Mouse (Mus musculus): ENCODE data around the gene Yipf4.
"Not testable (repeated sequence)": the region's sequence is repeated elsewhere in the genome, so short reads cannot be mapped to it uniquely, and the experiment has no call there.

The Yipf4 gene

GRCm38 (mm10) chr17:74489024-74489900 lies at the start of gene Yipf4:
TSS of gene Yipf4 (plus strand) at chr17:74489493.
- in situ Hi-C loops (cut with MboI, MseI) = no loop called here

DNA sequence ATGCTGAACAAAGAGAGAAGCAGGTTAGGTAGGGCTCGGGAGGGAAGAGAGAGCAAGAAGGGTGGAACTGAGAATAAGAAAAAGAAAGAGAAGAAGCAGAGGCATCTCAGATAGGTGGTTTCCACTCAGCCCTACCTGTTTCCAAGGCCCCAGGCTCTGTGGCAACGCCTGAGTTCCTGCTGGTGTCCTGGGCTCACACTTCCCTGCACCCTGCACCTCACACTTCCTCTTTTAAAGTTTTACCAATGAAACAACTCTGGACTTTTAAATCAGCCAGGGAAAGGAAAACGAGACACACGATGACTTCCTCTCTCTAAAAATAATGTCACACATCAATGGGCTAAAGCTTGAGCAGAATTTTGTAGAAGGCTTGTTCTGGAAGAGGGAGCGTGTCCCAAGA lies 48.8 kb upstream of the Yipf4 start:
- in situ Hi-C loops (cut with MboI, MseI) = no loop called here

- in situ Hi-C loops (cut with MboI, MseI) = no loop called here
Measured at GRCm38 (mm10) chr17:74449776-74450175, 39.5 kb upstream of the Yipf4 start.

DNA sequence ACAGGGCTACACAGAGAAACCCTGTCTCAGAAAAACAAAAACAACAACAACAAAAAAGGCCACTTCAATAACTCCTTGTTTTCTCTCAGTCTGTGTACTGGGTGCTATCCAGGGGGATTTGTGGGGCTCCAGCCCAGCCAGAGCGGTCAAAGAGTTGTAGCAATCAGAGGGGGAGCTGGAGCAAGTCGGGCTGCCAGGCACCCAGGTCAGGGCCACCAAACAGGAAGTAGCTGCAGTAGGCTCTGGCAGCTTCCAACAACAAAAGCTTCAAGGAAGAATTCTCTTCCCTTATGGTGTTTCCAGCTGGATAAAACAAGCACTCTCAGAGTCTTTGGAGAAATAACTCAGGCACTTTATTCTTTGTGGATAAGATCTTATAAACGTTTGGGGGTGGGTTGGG lies 35.4 kb upstream of the Yipf4 start:
- in situ Hi-C loops (cut with MboI, MseI) = no loop called here

DNA sequence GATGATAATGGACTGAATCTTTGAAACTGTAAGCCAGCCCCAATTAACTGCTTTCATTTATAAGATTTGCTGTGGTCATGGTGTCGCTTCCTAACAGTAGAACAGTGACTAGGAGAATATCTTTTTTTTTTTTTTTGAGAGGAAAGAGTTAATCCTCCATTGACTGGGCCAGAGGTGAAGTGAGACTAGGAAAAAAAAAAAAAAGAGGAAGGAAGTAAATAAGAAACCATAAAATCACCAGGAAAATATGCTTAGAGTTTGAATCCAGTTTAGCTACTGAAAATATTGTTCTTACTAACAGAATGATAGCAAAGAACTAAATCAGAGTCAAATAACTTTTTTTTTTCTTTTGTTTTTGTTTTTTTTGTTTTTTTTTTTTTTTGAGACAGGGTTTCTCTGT lies 34.6 kb upstream of the Yipf4 start:
- in situ Hi-C loops (cut with MboI, MseI) = no loop called here

- in situ Hi-C loops (cut with MboI, MseI) = no loop called here
Measured at GRCm38 (mm10) chr17:74455426-74455825, 33.9 kb upstream of the Yipf4 start.

DNA sequence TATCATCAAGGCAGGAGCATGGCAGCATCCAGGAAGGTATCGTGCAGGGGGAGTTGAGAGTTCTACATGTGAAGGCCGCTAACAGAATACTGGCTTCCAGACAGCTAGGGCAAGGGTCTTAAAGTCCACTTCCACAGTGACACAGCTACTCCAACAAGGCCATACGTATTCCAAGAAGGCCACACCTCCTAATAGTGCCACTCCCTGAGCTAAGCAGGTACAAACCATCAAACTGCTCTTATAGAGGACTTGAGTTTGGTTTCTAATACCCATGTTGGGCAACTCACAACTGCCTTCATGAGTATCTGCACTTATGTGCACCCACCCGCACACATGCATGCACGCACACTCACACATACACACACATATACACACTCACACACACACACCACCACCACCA lies 32.5 kb upstream of the Yipf4 start:
- in situ Hi-C loops (cut with MboI, MseI) = no loop called here

GRCm38 (mm10) chr17:74457972-74458677 lies 31.2 kb upstream of the Yipf4 start:
- in situ Hi-C loops (cut with MboI, MseI) = no loop called here

GRCm38 (mm10) chr17:74458711-74459408 lies 30.4 kb upstream of the Yipf4 start, which contains the start of gene Nlrc4:
TSS of gene Nlrc4 (minus strand) at chr17:74459142.
- in situ Hi-C loops (cut with MboI, MseI) = no loop called here

DNA sequence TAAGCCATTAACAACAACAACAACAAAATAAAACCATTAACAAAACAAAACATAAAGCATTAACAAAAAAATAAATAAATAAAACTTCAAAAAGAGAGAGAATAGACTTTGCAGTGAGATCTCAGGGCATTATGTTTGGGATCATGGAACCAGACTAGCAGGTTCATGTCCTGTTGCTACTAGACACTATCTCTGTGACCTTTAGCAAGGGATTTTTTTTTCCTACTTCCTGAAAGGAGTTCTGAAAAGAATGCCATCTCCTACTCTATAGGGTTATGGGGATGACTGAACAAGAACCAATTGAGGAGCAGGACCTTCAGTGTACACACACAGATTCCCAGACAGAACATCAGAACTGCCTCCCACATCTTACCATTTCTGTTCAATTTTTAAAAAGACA lies 25.8 kb upstream of the Yipf4 start:
- in situ Hi-C loops (cut with MboI, MseI) = no loop called here

DNA sequence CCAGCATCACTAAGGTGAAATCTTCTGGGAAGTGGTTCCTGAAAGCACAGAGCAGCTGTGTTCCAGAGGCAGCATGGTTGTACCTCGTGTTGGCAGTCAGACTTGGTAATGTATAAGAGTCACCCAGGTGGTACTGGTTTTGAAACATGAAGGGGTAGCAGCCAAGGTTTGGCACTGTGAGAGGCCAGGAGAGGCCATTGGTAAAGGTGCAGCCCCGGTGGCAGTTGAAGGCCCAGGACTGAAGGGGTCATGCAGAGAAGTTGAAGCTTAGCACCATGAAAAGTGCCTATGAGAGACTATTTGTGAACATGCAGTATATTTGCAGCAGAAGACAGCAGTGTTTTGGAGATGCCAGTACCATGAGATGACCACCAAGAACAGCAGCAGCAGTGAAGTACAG lies 21.3 kb upstream of the Yipf4 start:
- in situ Hi-C loops (cut with MboI, MseI) = not testable (repeated sequence)

DNA sequence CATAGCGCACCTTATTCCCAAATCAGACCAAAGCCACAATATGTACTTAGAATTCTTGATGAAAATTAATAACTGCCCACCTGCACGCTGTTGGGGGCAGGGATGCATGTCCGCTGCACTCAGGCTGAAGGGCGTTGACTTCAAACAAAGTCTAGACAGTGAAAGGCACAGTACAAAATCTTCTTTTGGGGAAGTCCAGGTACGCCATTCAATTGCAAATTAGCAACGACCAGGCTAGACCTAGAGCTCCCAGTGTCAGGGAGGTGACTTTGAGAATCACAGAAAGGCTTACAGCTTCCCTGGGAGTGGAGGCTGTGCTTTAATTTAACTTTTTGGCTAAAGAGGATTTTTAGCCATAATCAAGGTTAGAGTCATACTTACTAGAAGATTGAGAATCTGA lies 19.2 kb upstream of the Yipf4 start:
- in situ Hi-C loops (cut with MboI, MseI) = not testable (repeated sequence)

- in situ Hi-C loops (cut with MboI, MseI) = no loop called here
Measured at GRCm38 (mm10) chr17:74480361-74481069, 8.8 kb upstream of the Yipf4 start.

DNA sequence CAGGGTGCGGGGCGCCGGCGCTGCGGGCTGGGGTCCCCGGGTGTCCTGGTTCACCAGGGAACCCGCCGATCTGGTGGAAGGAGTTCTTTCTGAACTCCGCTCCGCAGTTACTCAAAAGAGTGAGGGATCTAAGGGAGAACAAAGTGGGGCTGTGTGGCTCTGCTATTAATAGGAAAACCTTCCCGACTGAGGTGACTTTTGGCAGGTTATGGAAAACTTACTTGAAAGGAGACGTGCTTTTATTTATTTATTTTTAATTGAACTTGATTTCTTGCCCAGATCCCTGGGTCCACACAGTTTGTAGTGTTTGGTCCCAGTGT lies 568 bp downstream of the Yipf4 start:
- in situ Hi-C loops (cut with MboI, MseI) = no loop called here

GRCm38 (mm10) chr17:74491565-74491964 lies 2.3 kb downstream of the Yipf4 start:
- in situ Hi-C loops (cut with MboI, MseI) = no loop called here

DNA sequence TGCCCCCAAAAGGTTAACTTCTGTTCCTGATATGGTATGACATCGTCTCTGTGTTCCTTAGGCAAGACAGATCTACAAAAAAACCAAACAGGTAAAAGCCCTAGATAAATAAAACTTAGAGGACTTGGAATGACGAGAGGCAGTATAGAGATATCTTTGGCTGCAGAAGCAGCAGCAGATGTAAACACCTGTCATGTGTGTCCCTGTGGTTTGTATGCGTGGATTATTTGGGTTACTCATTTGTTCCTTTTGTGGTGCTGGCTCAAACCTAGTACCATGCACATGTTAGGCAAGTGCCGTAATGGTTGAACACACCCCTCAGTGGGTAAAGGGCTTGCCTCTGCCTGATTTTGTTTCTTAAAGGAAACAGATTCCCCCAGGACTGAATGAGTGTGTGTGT lies 10.9 kb downstream of the Yipf4 start:
- in situ Hi-C loops (cut with MboI, MseI) = no loop called here

DNA sequence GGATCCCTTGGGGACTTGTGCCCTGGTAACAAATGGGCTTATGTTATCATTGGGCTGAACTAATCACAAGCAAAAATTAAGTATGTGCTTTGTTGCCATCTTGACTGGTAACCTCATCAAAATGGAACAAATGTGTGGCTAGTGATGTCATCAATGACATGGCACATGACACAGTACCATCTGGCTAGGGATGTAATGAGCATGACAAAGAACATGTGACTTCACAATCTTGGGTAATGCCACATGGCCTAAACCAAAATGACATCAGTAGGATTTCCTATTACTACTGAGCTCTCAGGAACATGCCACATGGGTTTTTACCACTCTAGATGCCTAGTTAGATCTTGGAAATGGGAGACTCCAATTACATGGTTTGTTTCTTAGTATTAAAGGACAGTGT lies 11.8 kb downstream of the Yipf4 start:
- in situ Hi-C loops (cut with MboI, MseI) = no loop called here

GRCm38 (mm10) chr17:74507934-74508333 lies 18.6 kb downstream of the Yipf4 start:
- in situ Hi-C loops (cut with MboI, MseI) = no loop called here

- in situ Hi-C loops (cut with MboI, MseI) = no loop called here
Measured at GRCm38 (mm10) chr17:74508600-74508999, 19.3 kb downstream of the Yipf4 start.

GRCm38 (mm10) chr17:74512308-74512707 lies 23.0 kb downstream of the Yipf4 start:
- in situ Hi-C loops (cut with MboI, MseI) = no loop called here

GRCm38 (mm10) chr17:74522797-74523723 lies 33.8 kb downstream of the Yipf4 start:
- in situ Hi-C loops (cut with MboI, MseI) = no loop called here
